Mouse (Mus musculus) brown adipose tissue, adult 24 weeks (tissue): ENCODE measurements around the gene Fam20b. TPM values are rescaled to one million over a fixed set of nuclear protein-coding genes. Genes with fewer than 3 reads are reported as not detected.
A peak's percentile ranks its signal among the peaks of the same experiment; 100 is the strongest.

Source experiments
- H3K27ac ChIP-seq: fragments of 200-500 bp; replicated peaks from 2 replicates; pipeline ENCODE4 v1.5.1; 2012; ENCODE audit warnings: low read depth, mild to moderate bottlenecking, low read length
- H3K4me1 ChIP-seq: fragments of 200-500 bp; 2 replicates; pipeline ENCODE4 v1.6.1; 2012; ENCODE audit warnings: low read length, mixed read lengths; ENCODE audit not compliant: control insufficient read depth, insufficient read depth, insufficient read length
- H3K4me3 ChIP-seq: fragments of 200-500 bp; 2 replicates; pipeline ENCODE4 v1.5.1; 2012; ENCODE audit warnings: low read depth, mild to moderate bottlenecking, low read length, moderate library complexity; ENCODE audit not compliant: insufficient read depth
- polyA plus RNA-seq: library from polyadenylated mRNA; stranded (reverse); fragments of >200 nt; gene quantifications from 2 replicates; pipeline ENCODE4 v1.2.4, GENCODE M21; 2012; ENCODE audit not compliant: missing spikeins, insufficient read depth, insufficient read length

Gene Fam20b
- 20.4 and 34.7 TPM in 2 replicates for polyA plus RNA-seq

DNA sequence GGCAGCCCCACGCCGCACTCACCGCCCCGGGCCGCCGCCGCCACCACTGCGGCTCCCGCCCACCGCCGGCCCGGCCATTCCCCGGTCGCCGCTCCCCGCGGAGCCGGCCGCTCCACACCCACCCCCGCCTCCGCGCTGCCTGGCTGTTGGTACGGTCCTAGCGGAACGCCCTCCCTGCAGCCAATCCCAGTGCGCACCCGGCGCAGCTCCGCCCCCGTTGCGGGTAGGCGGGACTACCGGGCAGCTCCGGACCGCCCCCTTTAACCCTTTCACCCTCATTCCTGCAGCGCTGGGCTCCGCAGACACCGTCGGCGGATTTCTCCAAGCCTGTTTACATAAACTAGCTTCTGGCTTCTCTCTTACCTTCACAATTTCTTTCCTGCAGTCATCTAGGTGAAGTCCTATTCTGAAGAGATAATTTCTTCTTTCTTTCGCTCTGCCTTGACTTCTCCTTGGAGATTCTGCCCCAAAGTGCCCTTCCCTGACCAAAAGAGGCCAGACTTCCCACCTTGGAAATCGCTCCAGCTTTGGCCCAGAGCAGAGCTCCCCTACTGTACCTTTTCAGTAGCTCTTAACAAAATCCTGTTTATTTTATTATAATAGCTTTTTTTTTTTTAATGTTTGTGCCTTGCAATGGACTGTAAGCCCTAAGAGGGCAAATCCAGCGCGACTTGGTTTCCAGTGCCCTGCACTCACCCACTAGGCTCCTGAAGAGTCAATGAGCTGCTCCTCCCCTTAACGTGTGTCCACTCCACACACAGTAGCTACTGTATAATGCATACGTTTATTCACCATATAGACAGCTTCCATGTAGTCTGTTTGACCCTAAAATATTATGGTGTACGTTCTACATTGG lies at the start of gene Fam20b:
Fam20b (minus strand) TSS at position 137 of the 856 bp plus-strand sequence.
- Histone ChIP-seq H3K4me3 (peak within 1 kb of the TSS; percentile 85), H3K4me1 (peaks cover 5% of the 10 kb centered on the region; the same call in 1 of the 2 replicates), H3K27ac (peak within 1 kb of the TSS; percentile 1)

DNA sequence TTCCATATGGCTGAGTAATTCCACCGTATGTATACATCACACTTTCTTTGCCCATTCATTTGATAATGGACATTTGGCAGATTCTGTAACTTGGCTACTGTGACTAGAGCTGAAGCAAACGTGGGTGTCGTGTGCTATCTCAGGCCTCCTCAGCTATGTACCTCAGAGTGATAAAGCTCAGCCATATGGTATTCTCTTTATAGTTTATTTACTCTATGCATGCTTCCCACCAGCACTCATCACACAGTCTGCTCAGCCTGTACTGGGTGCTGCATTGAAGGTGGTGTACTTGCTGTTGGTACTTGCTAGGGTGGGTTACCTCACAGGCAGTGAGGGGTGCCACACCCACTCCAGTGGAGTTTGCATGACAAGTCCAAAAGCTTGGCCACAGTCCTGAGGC lies 46.4 kb upstream of the Fam20b start:
- Histone ChIP-seq H3K4me3 (no peak overlapping the region), H3K27ac (no peak overlapping the region), H3K4me1 (no peaks in the 10 kb centered on the region)

DNA sequence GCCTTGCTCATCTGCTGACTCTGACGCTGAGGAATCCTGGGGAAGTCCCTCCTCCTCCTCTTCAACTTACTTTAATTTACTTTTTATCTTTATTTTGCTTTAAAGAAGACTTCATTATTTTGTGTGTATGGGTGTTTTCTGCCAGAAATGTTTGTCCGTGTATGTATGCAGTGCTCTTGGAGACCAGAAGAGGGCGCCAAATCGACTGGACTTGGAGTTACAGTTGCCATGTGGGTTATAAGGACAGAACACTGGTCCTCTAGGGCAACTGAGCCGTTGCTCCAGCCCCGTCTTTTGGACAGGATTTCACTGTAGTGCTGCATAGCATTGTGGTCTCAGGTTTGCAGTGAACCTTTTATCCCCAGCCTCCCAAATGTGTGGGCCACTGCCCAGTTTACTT lies 45.7 kb upstream of the Fam20b start:
- Histone ChIP-seq H3K4me1 (no peaks in the 10 kb centered on the region), H3K4me3 (no peak overlapping the region), H3K27ac (no peak overlapping the region)

DNA sequence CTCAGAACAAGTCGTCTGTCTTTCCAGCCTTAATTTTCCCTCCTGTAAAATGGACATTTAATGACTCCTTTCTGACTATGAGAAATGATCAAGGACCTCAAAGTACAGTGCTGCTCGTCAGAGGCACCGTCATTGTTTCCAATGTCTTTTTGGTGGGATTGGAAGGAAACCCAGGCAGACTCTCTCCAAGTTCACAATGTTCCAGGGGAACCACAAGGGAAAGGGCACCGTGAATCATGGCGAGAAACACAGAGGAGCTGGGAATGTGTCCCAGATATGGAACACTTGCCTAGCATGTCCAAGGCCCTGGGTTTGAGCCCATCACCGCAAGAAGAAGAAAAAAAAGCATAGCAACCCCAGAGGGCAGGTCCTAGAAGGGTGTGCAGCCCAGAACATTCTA lies 44.4 kb upstream of the Fam20b start:
- H3K27ac ChIP-seq: no peak overlapping the region
- H3K4me3 ChIP-seq: no peak overlapping the region
- H3K4me1 ChIP-seq: no peaks in the 10 kb centered on the region

DNA sequence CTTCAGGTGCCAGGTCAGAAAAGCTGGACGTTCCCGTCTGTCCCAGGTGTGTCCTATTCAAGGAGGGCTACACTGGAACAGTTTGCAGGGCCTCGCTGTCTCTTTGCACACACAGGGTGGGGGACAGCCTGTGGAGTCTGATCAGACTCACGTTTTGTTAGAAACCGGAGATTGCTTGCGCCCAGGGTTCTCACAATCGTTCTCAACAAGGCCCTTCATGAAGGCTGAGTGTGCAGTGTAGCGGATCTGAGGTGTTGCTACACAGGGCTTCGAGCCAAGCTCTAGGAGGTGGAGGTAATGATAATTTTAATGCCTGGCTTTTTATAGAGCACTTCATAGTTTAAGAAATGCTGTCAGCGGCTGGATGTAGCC lies 42.5 kb upstream of the Fam20b start:
- H3K4me1 ChIP-seq: peaks cover 5% of the 10 kb centered on the region
- no peak overlapping the region for H3K27ac ChIP-seq
- H3K4me3 ChIP-seq: no peak overlapping the region

DNA sequence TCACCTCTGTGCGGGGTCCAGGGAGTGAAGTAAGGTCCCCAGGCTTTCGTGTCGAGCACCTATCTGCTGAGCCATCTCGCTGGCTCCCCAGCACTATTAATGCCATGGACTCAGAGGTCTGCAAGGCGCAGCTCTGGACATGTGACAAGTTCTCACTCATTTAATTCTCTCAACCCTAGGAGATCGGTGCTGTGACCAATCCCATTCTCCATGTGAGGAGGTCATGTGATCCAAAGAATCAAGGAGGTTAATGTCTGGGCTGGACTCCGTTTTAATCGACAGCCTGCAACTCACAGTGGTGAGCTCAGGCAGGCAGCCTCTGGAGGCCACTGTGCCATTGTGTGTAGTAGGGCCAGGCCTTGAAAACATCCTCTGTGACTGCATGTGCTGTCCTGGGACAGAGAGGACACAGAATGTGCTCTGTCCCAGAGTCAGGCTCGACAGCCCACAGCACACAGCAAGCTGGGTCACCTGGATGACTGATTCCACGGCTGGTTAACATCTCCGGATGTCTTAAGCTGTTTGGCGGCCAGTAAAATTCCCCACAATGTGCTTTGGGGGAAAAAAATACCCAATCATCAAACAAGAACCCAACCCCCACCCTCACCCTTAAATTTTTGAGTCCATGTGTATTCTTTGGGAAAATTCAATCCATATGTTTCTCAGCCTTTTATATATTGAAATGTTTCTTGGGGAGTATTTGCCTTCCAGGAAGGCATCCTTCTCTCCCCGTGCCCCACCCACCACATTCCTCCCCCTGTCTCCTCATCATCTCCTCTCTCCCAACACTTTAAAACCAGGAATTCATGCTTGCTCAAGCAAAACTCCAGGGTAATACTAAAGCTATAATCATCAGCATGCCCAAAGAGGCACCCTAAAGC lies 41.9 kb upstream of the Fam20b start:
- H3K4me3 ChIP-seq: no peak overlapping the region
- H3K27ac ChIP-seq: no peak overlapping the region
- peaks cover 5% of the 10 kb centered on the region for H3K4me1 ChIP-seq

DNA sequence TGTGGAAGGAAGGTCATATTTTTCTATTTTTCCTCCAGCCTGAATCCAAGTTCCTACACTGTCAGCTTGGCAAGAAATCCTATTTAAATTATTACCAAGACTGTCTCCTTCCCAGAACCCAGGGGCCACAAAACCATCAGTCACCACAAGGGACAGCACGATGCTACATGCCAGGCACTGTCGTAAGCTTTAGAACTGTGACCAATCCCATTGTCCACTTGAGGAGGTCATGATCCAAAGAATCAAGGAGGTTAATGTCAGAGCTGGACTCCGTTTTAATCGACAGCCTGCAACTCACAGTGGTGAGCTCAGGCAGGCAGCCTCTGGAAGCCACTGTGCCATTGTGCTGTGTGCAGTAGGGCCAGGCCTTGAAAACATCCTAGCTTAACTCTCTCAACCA lies 39.4 kb upstream of the Fam20b start:
- Histone ChIP-seq H3K27ac (no peak overlapping the region), H3K4me1 (peaks cover 9% of the 10 kb centered on the region), H3K4me3 (no peak overlapping the region)

DNA sequence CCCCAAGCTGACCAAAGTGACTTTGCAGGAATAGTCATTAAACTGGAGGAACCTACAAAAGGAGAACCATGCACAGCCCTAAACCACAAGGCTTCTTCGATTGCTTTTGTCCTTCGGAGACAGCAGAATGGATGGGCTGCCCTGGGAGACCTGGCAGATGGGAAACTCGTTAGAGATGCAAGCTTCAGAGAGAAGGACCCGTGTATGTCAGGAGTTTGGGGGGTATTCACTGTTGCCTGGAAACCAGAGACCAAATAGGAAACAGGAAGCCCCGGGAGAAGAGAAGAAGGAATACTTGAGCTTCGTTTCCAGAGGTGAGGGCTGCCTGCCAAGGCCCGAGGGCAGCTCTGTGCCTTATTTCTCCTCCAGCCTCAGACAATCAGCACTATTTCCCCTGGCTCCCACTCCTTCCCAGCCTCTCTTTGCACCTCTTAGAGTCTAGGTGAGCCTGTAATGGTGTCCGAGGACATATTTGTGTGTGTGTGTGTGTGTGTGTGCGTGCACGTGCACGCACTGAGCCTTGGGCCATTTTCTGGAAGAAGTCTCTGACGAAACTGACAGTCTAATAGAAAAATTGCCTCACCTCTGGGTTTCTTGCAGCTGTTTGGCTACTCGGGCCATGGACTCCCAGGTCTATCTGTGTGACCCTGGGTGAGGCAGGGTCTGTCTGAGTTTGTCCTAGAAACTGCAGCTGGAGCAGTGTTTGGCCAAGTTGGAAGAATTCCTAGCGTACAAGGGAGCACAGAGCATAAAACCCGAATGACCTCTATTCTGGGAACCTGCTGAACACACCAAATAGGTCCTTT lies 35.9 kb upstream of the Fam20b start:
- peaks cover 9% of the 10 kb centered on the region for H3K4me1 ChIP-seq
- H3K27ac ChIP-seq: no peak overlapping the region
- H3K4me3 ChIP-seq: no peak overlapping the region

DNA sequence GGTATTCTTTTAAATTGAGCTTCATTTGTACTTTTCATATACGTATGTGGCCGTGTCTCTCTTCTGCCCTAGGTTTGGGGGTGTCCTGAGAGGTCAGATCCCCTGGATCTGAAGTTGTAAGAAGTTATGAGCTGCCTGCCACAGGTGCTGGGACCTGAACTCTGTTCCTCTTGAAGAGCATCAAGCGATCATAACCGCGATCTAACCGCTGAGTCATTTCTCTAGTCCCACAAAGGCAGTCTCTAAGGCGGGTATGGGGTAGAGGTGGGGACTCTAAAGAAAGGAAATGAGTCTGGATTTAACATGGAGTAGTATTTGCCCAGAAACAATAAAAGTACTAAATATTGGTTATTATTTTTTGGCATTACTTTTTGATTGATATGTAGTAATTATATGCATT lies 34.1 kb upstream of the Fam20b start:
- H3K27ac ChIP-seq: no peak overlapping the region
- H3K4me1 ChIP-seq: peaks cover 9% of the 10 kb centered on the region

DNA sequence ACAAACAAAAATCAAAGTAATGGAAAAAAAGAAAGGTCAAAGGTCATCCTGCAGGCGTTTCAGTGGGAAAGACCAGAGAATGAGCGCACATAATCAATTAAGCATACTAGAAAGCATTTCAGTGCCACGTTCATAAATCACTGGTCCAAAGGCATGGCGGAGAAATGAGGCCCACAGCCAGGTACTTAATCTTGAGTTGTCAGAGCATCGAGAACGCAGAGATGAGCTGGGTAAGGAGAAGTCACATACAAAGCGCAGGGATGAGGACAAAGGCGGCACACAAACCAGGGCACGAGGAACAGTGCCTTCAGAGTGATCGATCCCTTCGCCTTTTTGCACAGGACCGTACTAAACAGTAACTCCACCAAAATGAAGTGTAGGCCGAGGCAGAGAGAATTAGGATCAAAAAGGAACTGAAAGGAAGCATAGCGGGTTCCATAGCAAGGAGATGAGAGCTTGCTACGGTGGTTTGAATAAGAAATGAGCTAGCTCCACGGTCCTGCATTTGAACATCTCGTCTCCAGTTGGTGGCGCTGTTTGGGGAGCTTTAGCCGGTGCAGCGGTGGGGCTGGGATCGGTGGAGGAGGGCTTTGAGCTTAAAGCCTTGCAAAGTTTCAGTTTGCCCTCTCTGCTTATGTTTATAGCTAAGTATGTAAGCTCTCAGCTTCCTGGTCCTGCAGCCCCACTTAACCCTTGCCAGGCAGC lies 33.3 kb upstream of the Fam20b start:
- Histone ChIP-seq H3K4me1 (peaks cover 6% of the 10 kb centered on the region; the same call in 1 of the 2 replicates), H3K27ac (no peak overlapping the region), H3K4me3 (peak overlapping the region; percentile 39)

More for the DNA sequence above, 34.1 kb upstream of the Fam20b start:
- no peak overlapping the region for H3K4me3 ChIP-seq

DNA sequence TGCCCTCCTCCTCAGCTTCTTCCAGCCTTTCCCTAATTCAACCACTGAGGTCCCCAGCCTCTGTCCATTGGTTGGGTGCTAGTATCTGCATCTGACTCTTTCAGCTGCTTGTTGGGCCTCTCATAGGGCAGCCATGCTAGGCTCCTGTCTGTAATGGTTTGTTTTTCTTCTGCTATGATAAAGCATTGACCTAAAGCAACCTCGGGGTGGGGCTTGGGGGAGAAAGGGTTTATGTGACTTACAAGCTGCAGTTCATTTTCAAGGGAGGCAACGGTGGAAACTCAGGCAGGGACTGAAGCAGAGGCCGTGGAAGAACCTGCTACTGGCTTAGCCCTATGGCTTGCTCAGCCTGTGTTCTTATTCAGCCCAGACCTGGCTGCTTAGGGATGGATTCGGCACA lies 31.4 kb upstream of the Fam20b start:
- Histone ChIP-seq H3K4me3 (no peak overlapping the region), H3K4me1 (0 out of 2 replicates have a peak, but pooled peaks cover 2% of the 10 kb centered on the region), H3K27ac (no peak overlapping the region)

DNA sequence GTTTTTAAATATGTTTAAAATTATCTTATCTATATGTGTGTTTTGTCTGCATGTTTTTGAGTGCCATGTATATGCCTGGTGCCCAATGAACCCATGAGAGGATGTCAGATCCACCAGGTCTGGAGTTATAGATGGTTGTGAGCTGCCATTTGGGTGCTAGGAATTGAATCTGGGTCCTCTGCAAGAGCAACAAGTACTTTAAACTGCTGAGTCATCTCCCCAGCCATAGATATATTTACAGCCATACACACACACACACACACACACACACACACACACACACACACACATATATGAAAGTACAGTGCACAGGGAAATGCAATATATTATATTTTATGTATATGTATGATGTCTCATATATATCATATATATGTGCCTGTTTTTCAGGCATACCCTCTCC lies 30.2 kb upstream of the Fam20b start:
- Histone ChIP-seq H3K27ac (no peak overlapping the region), H3K4me1 (no peaks in the 10 kb centered on the region), H3K4me3 (no peak overlapping the region)

DNA sequence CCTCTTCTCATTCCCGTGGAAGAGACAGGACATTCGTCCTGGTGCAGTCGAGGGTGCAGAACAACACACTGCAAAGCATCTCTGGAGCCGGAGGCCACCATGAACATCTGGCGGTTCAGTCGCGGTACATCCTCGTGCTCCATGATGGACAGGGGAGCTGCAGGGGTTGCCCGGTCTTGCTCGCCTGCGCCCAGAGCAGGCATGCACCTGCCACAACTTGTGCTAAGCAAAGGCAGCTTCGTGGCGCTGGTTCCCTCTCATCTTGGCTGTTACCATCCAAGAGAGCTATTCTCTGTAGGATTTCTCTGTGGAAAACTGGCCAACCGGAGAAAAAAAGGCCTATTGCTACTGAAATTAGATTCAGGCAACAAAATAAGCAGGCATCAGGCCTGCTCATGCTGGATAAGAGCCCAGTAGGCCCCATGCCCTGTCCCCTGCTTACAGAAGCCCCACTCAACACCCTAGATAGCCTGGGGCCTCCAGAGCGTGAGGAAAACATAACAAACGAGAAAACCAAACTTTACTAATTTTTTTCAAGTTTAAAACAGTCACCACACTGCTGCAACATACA lies 29.6 kb upstream of the Fam20b start:
- H3K4me1 ChIP-seq: no peaks in the 10 kb centered on the region
- H3K27ac ChIP-seq: no peak overlapping the region
- H3K4me3 ChIP-seq: no peak overlapping the region

DNA sequence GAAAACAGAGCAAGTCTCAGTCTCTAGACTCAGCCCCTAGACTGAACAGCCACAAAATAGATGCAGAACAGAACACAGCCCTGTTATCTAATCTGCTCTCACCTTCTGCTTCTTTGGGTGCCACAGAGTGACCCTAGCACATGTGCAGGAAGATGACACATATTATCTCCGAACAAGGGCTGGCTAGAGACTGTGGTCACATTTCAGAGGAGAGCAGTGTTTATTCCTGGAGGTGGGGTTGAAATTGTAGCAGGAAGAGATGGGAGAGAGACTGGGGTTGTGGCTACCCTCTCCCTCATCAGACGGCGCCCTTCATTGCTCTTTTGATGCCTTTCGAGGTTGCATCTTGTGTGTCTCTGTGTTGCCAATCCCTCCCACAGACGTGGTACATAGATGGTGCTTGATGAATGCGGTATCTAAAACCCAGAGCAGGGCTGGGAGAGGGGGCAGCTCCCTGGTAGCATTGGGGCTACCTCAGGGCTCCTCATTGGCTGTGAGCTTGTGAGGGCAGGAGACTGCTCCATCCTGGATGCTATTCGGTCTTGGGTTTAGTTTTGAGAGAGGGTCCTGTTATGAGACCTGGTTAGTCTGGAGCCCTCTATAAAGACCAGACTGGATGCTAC lies 26.4 kb upstream of the Fam20b start:
- Histone ChIP-seq H3K4me1 (no peaks in the 10 kb centered on the region), H3K27ac (no peak overlapping the region), H3K4me3 (no peak overlapping the region)
